Mouse (Mus musculus): Measurements from ENCODE around the gene Vkorc1l1.

GRCm38 (mm10) chr5:129918065-129918651, 23.6 kb upstream of the Vkorc1l1 start:
- TF ChIP-seq CTCF (conservative IDR thresholded peaks at IDR 0.05; ENCODE audit: insufficient read depth, insufficient read length, low read depth, low read length) (no peak), POLR2A (IDR thresholded peaks at IDR 0.05; ENCODE audit: low read depth, low read length) (no peak)

All from kidney, adult 2 months (tissue).